Mouse (Mus musculus) lung, embryonic 14.5 days (tissue): Measurements from ENCODE around the gene Scd2. TPM values are rescaled to one million over a fixed set of nuclear protein-coding genes. Genes with fewer than 3 reads are reported as not detected.

ENCODE experiments used
- ATAC-seq: fragments of 200-750 bp; cut with Nextera tagmentation; 2 replicates; pipeline ENCODE4 v1.8.0; 2017; ENCODE audit warnings: mild to moderate bottlenecking, moderate TSS enrichment, moderate library complexity; ENCODE audit not compliant: insufficient read depth
- DNase-seq: peaks from one replicate; pipeline ENCODE4 v3.0.0-alpha.2; 2015
- H3K27ac ChIP-seq: fragments of 300-500 bp; sonication (generic); 2 replicates; pipeline ENCODE4 v1.5.1; 2014; ENCODE audit warnings: low read depth, mild to moderate bottlenecking, moderate library complexity
- H3K27me3 ChIP-seq: fragments of 300-500 bp; sonication (generic); 2 replicates; pipeline ENCODE4 v1.6.1; 2014; ENCODE audit warnings: low read length, control low read depth; ENCODE audit not compliant: insufficient read depth
- H3K36me3 ChIP-seq: fragments of 300-500 bp; sonication (generic); 2 replicates; pipeline ENCODE4 v1.6.1; 2014; ENCODE audit warnings: control low read depth; ENCODE audit not compliant: insufficient read depth
- H3K4me1 ChIP-seq: fragments of 300-500 bp; sonication (generic); 2 replicates; pipeline ENCODE4 v1.6.1; 2014; ENCODE audit warnings: antibody characterized with exemption, control low read depth; ENCODE audit not compliant: insufficient read depth
- H3K4me2 ChIP-seq: fragments of 300-500 bp; sonication (generic); 2 replicates; pipeline ENCODE4 v1.6.1; 2014; ENCODE audit warnings: mild to moderate bottlenecking
- H3K4me3 ChIP-seq: fragments of 300-500 bp; sonication (generic); 2 replicates; pipeline ENCODE4 v1.5.1; 2014; ENCODE audit warnings: low read depth, low read length
- H3K9ac ChIP-seq: fragments of 300-500 bp; sonication (generic); 2 replicates; pipeline ENCODE4 v1.6.1; 2014
- H3K9me3 ChIP-seq: fragments of 300-500 bp; sonication (generic); 2 replicates; pipeline ENCODE4 v1.6.1; 2016; ENCODE audit warnings: low read depth, low read length, control low read depth
- CTCF ChIP-seq: IDR thresholded peaks from 2 replicates; pipeline ENCODE4 v1.5.1; 2016; ENCODE audit warnings: antibody characterized with exemption, low read depth
- WGBS: fragments of 180-500 bp; shearing (Covaris S2); extraction: QIAGEN DNeasy Blood & Tissue Kit; methylation state at CpG from one replicate; pipeline ENCODE4 v1.1.7; 2014; 5-methylcytosine and 5-hydroxymethylcytosine counted together
- microRNA-seq: library from miRNA; unstranded; fragments of <30 nt; microRNA quantifications from one replicate; pipeline ENCODE4, GENCODE M21; 2016; ENCODE audit warnings: borderline number of aligned reads
- polyA plus RNA-seq: library from polyadenylated mRNA; unstranded; fragments of >200 nt; fragmentation: Nextera tagmentation; extraction: Ambion mirVana; gene quantifications from 2 replicates; pipeline ENCODE4 v1.2.1, GENCODE M21; 2014

Scd2 gene
- polyA plus RNA-seq, 1 experiment from 2014 or later: 248 TPM

DNA sequence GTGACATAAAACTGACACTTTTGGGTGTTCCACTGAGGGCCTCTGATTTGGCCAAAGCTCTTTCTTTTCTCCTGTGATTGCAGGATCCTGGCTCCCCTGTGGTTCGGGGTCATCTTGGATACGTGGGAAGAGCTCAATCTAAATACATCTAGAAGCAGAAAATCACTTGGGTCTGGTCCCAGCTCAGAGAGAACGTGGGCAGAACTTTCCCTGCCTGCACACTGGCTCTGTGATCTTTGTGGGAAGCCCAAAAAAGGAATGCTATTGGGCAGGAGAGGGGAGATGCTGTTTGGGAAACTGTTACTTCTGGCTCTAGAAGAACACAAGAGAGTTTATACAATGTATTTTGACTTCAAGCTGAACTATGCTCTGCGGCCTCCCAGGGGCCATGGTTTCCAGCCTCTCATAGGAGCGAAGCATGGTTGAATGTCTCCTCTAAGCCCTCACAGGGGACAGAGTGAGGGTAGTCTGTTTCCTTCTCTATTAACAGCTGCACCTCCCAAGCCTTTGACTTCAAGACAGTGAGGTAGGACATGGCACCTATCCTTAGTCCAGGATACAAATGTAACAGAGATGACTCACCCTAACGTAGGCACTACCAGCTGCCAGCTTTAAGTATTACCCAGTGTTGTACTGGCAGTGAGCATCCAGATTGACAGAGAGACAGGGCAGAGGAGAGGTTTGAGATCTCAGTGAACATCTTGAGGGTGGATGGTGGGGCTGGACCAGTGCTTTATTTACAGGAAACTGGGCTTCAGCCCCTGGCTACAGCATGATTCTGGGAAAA lies 42.6 kb downstream of the Scd2 start:
- H3K9me3 ChIP-seq: no peaks in the 10 kb centered on the region
- no peaks in the 10 kb centered on the region for H3K36me3 ChIP-seq
- WGBS: 75% methylated on average over 6 of the region's 6 CpGs
- no peak for DNase-seq
- H3K27ac ChIP-seq: no peak overlapping the region
- no peak overlapping the region for H3K4me3 ChIP-seq
- TF ChIP-seq CTCF: no peak
- no peak overlapping the region for H3K4me2 ChIP-seq
- H3K9ac ChIP-seq: no peak overlapping the region
- H3K4me1 ChIP-seq: no peaks in the 10 kb centered on the region
- no peak for ATAC-seq
- H3K27me3 ChIP-seq: no peaks in the 10 kb centered on the region

DNA sequence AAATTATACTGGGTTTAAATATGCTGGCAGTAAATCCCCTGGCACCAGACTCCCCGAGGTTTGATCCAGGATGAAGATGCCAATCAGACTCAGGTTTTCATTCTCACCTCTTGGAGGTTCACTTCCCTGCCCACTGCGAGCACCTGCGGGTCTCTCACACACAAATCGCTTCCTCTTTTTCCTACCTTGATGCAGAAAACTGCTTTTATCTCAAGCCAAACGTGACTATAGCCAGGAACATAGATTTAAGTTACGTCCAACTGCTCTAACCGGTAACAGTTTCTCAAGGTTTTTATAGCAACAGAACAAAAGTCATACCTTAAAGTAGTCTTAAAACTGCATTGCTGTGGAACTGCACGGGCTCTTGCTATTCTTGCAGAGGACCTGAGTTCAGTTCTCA lies 56.2 kb downstream of the Scd2 start:
- TF ChIP-seq CTCF: no peak
- no peak overlapping the region for H3K9ac ChIP-seq
- ATAC-seq: no peak
- DNase-seq: no peak
- H3K27ac ChIP-seq: no peak overlapping the region
- H3K27me3 ChIP-seq: no peaks in the 10 kb centered on the region
- WGBS: 82% methylated on average over 8 of the region's 8 CpGs
- H3K4me3 ChIP-seq: no peak overlapping the region
- no peaks in the 10 kb centered on the region for H3K9me3 ChIP-seq
- H3K4me2 ChIP-seq: no peak overlapping the region
- no peaks in the 10 kb centered on the region for H3K4me1 ChIP-seq
- H3K36me3 ChIP-seq: no peaks in the 10 kb centered on the region

DNA sequence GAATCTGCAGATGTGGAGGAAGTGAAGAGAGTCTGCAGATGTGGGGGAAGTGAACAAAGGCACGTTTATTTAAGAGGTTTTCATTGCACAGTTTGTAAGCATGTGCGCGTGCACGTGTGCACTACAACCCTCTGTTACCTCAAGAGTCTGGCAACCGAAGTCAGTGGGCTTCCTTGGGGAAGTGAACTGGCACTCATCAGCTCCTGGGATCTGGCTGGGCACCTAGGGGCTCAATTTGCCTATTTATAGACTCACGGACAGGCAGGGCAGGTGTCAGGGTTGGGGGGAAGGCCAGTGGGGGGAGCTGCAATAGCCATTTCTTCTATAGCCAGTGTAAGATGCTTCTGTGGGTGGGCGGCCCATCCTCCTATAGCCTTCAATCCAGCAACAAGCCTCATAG lies 58.3 kb downstream of the Scd2 start:
- no peak for ATAC-seq
- no peak for TF ChIP-seq CTCF
- DNase-seq: no peak
- Histone ChIP-seq H3K36me3 (no peaks in the 10 kb centered on the region), H3K4me3 (no peak overlapping the region), H3K4me1 (no peaks in the 10 kb centered on the region), H3K9ac (no peak overlapping the region), H3K27ac (no peak overlapping the region), H3K4me2 (no peak overlapping the region), H3K27me3 (no peaks in the 10 kb centered on the region), H3K9me3 (no peaks in the 10 kb centered on the region)
- WGBS: 76% methylated on average over 7 of the region's 7 CpGs

Small RNA genes lying within 50 kb of the gene (microRNA-seq; reads per million reads assigned to microRNA genes)
- 0.95 reads per million for gene Mir5114

Other genes starting within 250 kb of the Scd2 start
- 30.8 and 34.8 TPM in 2 replicates for gene Erlin1, start 223.9 kb upstream of the Scd2 start, polyA plus RNA-seq
- 42.0 and 44.7 TPM in 2 replicates for gene Chuk, start 186.2 kb upstream of the Scd2 start, polyA plus RNA-seq
- 32.8 and 36.3 TPM in 2 replicates for gene Cwf19l1, start 157.8 kb upstream of the Scd2 start, polyA plus RNA-seq
- 86.5 and 89.7 TPM in 2 replicates for gene Bloc1s2, start 147.2 kb upstream of the Scd2 start, polyA plus RNA-seq
- not detected in 2 replicates for gene Pkd2l1, start 101.2 kb upstream of the Scd2 start, polyA plus RNA-seq
- gene Scd3, start 90.4 kb upstream of the Scd2 start, polyA plus RNA-seq: 0.20 TPM in 2 replicates
- 0.15 TPM in 1 of 2 replicates, not detected in the other for gene Scd4, start 39.4 kb downstream of the Scd2 start, polyA plus RNA-seq
- 2.7 and 3.1 TPM in 2 replicates for gene Scd1, start 114.2 kb downstream of the Scd2 start, polyA plus RNA-seq
- not detected in 2 replicates for gene Wnt8b, start 199.8 kb downstream of the Scd2 start, polyA plus RNA-seq